Mouse (Mus musculus): Measurements from ENCODE around the gene F830045P16Rik. TPM values are rescaled to one million over a fixed set of nuclear protein-coding genes. Genes with fewer than 3 reads are reported as not detected.

The F830045P16Rik gene
- polyA plus RNA-seq, 1 experiment from 2014 or later, result not detected

- H3K9ac ChIP-seq (ENCODE audit: low read length), result no peak overlapping the region
- H3K27ac ChIP-seq (ENCODE audit: low read length), result no peak overlapping the region
- no peaks in the 10 kb centered on the region for H3K27me3 ChIP-seq (ENCODE audit: control insufficient read depth, insufficient read depth, low read length)
- H3K36me3 ChIP-seq (ENCODE audit: control insufficient read depth, insufficient read depth), result no peaks in the 10 kb centered on the region
- no peak for ATAC-seq (replicated peaks; ENCODE audit: extremely low read depth, insufficient read depth, low FRiP score)
- no peaks in the 10 kb centered on the region for H3K9me3 ChIP-seq (replicated peaks; ENCODE audit: control insufficient read depth, low read length)
- no peaks in the 10 kb centered on the region; the same call in 1 of the 2 replicates for H3K4me1 ChIP-seq (ENCODE audit: control insufficient read depth, insufficient read depth, low read length)
- H3K4me2 ChIP-seq (ENCODE audit: low read depth, low read length), result no peak overlapping the region
- no peak overlapping the region for H3K4me3 ChIP-seq (ENCODE audit: low read length)
- 33% methylated on average over 4 of the region's 4 CpGs for WGBS
These were observed 1.5 kb upstream of the F830045P16Rik start for GRCm38 (mm10) chr2:129537926-129538325.

GRCm38 (mm10) chr2:129537360-129537759 is 958 bp upstream of the F830045P16Rik start:
- Histone ChIP-seq H3K4me1 (ENCODE audit: control insufficient read depth, insufficient read depth, low read length) (no peaks in the 10 kb centered on the region; the same call in 1 of the 2 replicates), H3K4me3 (ENCODE audit: low read length) (no peak overlapping the region), H3K4me2 (ENCODE audit: low read depth, low read length) (no peak overlapping the region), H3K9me3 (replicated peaks; ENCODE audit: control insufficient read depth, low read length) (no peaks in the 10 kb centered on the region), H3K27me3 (ENCODE audit: control insufficient read depth, insufficient read depth, low read length) (no peaks in the 10 kb centered on the region), H3K27ac (ENCODE audit: low read length) (no peak overlapping the region), H3K9ac (ENCODE audit: low read length) (no peak overlapping the region), H3K36me3 (ENCODE audit: control insufficient read depth, insufficient read depth) (no peaks in the 10 kb centered on the region)
- 58% methylated on average over 7 of the region's 7 CpGs for WGBS
- no peak for ATAC-seq (replicated peaks; ENCODE audit: extremely low read depth, insufficient read depth, low FRiP score)

GRCm38 (mm10) chr2:129536926-129537325 is 524 bp upstream of the F830045P16Rik start:
- no peaks in the 10 kb centered on the region for H3K36me3 ChIP-seq (ENCODE audit: control insufficient read depth, insufficient read depth)
- no peak overlapping the region for H3K9ac ChIP-seq (ENCODE audit: low read length)
- H3K27ac ChIP-seq (ENCODE audit: low read length), result no peak overlapping the region
- H3K27me3 ChIP-seq (ENCODE audit: control insufficient read depth, insufficient read depth, low read length), result no peaks in the 10 kb centered on the region
- H3K4me3 ChIP-seq (ENCODE audit: low read length), result no peak overlapping the region
- no peak for ATAC-seq (replicated peaks; ENCODE audit: extremely low read depth, insufficient read depth, low FRiP score)
- no peak overlapping the region for H3K4me2 ChIP-seq (ENCODE audit: low read depth, low read length)
- WGBS, result 90% methylated on average over 1 of the region's 1 CpGs
- H3K9me3 ChIP-seq (replicated peaks; ENCODE audit: control insufficient read depth, low read length), result no peaks in the 10 kb centered on the region
- H3K4me1 ChIP-seq (ENCODE audit: control insufficient read depth, insufficient read depth, low read length), result no peaks in the 10 kb centered on the region; the same call in 1 of the 2 replicates

GRCm38 (mm10) chr2:129534886-129535591 is 1.4 kb downstream of the F830045P16Rik start:
- H3K4me2 ChIP-seq (ENCODE audit: low read depth, low read length), result no peak overlapping the region
- no peak overlapping the region for H3K9ac ChIP-seq (ENCODE audit: low read length)
- no peaks in the 10 kb centered on the region for H3K9me3 ChIP-seq (replicated peaks; ENCODE audit: control insufficient read depth, low read length)
- no peak overlapping the region for H3K4me3 ChIP-seq (ENCODE audit: low read length)
- no peak for ATAC-seq (replicated peaks; ENCODE audit: extremely low read depth, insufficient read depth, low FRiP score)
- no peaks in the 10 kb centered on the region for H3K36me3 ChIP-seq (ENCODE audit: control insufficient read depth, insufficient read depth)
- H3K27ac ChIP-seq (ENCODE audit: low read length), result no peak overlapping the region
- no peaks in the 10 kb centered on the region for H3K27me3 ChIP-seq (ENCODE audit: control insufficient read depth, insufficient read depth, low read length)
- H3K4me1 ChIP-seq (ENCODE audit: control insufficient read depth, insufficient read depth, low read length), result no peaks in the 10 kb centered on the region; the same call in 1 of the 2 replicates
- WGBS, result 44% methylated on average over 5 of the region's 5 CpGs

- no peak overlapping the region for H3K4me2 ChIP-seq (ENCODE audit: low read depth, low read length)
- H3K9me3 ChIP-seq (replicated peaks; ENCODE audit: control insufficient read depth, low read length), result no peaks in the 10 kb centered on the region
- no peak overlapping the region for H3K9ac ChIP-seq (ENCODE audit: low read length)
- WGBS, result 38% methylated on average over 2 of the region's 2 CpGs
- no peaks in the 10 kb centered on the region for H3K27me3 ChIP-seq (ENCODE audit: control insufficient read depth, insufficient read depth, low read length)
- no peaks in the 10 kb centered on the region for H3K36me3 ChIP-seq (ENCODE audit: control insufficient read depth, insufficient read depth)
- ATAC-seq (replicated peaks; ENCODE audit: extremely low read depth, insufficient read depth, low FRiP score), result no peak
- H3K4me1 ChIP-seq (ENCODE audit: control insufficient read depth, insufficient read depth, low read length), result peaks cover 8% of the 10 kb centered on the region
- H3K4me3 ChIP-seq (ENCODE audit: low read length), result no peak overlapping the region
- H3K27ac ChIP-seq (ENCODE audit: low read length), result no peak overlapping the region
These were observed 4.5 kb downstream of the F830045P16Rik start for GRCm38 (mm10) chr2:129531890-129532289.

- Histone ChIP-seq H3K4me2 (ENCODE audit: low read depth, low read length) (no peak overlapping the region), H3K36me3 (ENCODE audit: control insufficient read depth, insufficient read depth) (no peaks in the 10 kb centered on the region), H3K27me3 (ENCODE audit: control insufficient read depth, insufficient read depth, low read length) (no peaks in the 10 kb centered on the region), H3K9ac (ENCODE audit: low read length) (no peak overlapping the region), H3K27ac (ENCODE audit: low read length) (no peak overlapping the region), H3K4me3 (ENCODE audit: low read length) (no peak overlapping the region), H3K4me1 (ENCODE audit: control insufficient read depth, insufficient read depth, low read length) (peaks cover 8% of the 10 kb centered on the region), H3K9me3 (replicated peaks; ENCODE audit: control insufficient read depth, low read length) (no peaks in the 10 kb centered on the region)
- ATAC-seq (replicated peaks; ENCODE audit: extremely low read depth, insufficient read depth, low FRiP score), result no peak
These were observed 5.3 kb downstream of the F830045P16Rik start for GRCm38 (mm10) chr2:129531102-129531501.

- H3K4me3 ChIP-seq (ENCODE audit: low read length), result no peak overlapping the region
- no peaks in the 10 kb centered on the region for H3K9me3 ChIP-seq (replicated peaks; ENCODE audit: control insufficient read depth, low read length)
- ATAC-seq (replicated peaks; ENCODE audit: extremely low read depth, insufficient read depth, low FRiP score), result no peak
- H3K9ac ChIP-seq (ENCODE audit: low read length), result no peak overlapping the region
- H3K36me3 ChIP-seq (ENCODE audit: control insufficient read depth, insufficient read depth), result no peaks in the 10 kb centered on the region
- 36% methylated on average over 14 of the region's 14 CpGs for WGBS
- no peak overlapping the region for H3K4me2 ChIP-seq (ENCODE audit: low read depth, low read length)
- peaks cover 8% of the 10 kb centered on the region for H3K4me1 ChIP-seq (ENCODE audit: control insufficient read depth, insufficient read depth, low read length)
- H3K27ac ChIP-seq (ENCODE audit: low read length), result no peak overlapping the region
- no peaks in the 10 kb centered on the region for H3K27me3 ChIP-seq (ENCODE audit: control insufficient read depth, insufficient read depth, low read length)
These were observed 6.8 kb downstream of the F830045P16Rik start for GRCm38 (mm10) chr2:129529297-129530209.

- H3K9ac ChIP-seq (ENCODE audit: low read length), result no peak overlapping the region
- ATAC-seq (replicated peaks; ENCODE audit: extremely low read depth, insufficient read depth, low FRiP score), result no peak
- 80% methylated on average over 4 of the region's 4 CpGs for WGBS
- no peaks in the 10 kb centered on the region for H3K9me3 ChIP-seq (replicated peaks; ENCODE audit: control insufficient read depth, low read length)
- H3K4me1 ChIP-seq (ENCODE audit: control insufficient read depth, insufficient read depth, low read length), result peaks cover 8% of the 10 kb centered on the region
- no peak overlapping the region for H3K4me3 ChIP-seq (ENCODE audit: low read length)
- H3K27ac ChIP-seq (ENCODE audit: low read length), result no peak overlapping the region
- no peaks in the 10 kb centered on the region for H3K36me3 ChIP-seq (ENCODE audit: control insufficient read depth, insufficient read depth)
- no peaks in the 10 kb centered on the region for H3K27me3 ChIP-seq (ENCODE audit: control insufficient read depth, insufficient read depth, low read length)
- H3K4me2 ChIP-seq (ENCODE audit: low read depth, low read length), result no peak overlapping the region
These were observed 8.5 kb downstream of the F830045P16Rik start for GRCm38 (mm10) chr2:129527916-129528315.

- no peaks in the 10 kb centered on the region for H3K36me3 ChIP-seq (ENCODE audit: control insufficient read depth, insufficient read depth)
- no peak for ATAC-seq (replicated peaks; ENCODE audit: extremely low read depth, insufficient read depth, low FRiP score)
- 64% methylated on average over 4 of the region's 4 CpGs for WGBS
- peaks cover 8% of the 10 kb centered on the region for H3K4me1 ChIP-seq (ENCODE audit: control insufficient read depth, insufficient read depth, low read length)
- no peaks in the 10 kb centered on the region for H3K9me3 ChIP-seq (replicated peaks; ENCODE audit: control insufficient read depth, low read length)
- no peak overlapping the region for H3K27ac ChIP-seq (ENCODE audit: low read length)
- H3K4me2 ChIP-seq (ENCODE audit: low read depth, low read length), result no peak overlapping the region
- H3K9ac ChIP-seq (ENCODE audit: low read length), result no peak overlapping the region
- H3K4me3 ChIP-seq (ENCODE audit: low read length), result no peak overlapping the region
- H3K27me3 ChIP-seq (ENCODE audit: control insufficient read depth, insufficient read depth, low read length), result no peaks in the 10 kb centered on the region
These were observed 10.1 kb downstream of the F830045P16Rik start for GRCm38 (mm10) chr2:129526322-129526721.

All from heart, embryonic 16.5 days (tissue).